Mouse (Mus musculus) megakaryocyte-erythroid progenitor cell, adult 5 weeks (primary cell): Measurements from ENCODE around the gene Dnaaf1. TPM values are rescaled to one million over a fixed set of nuclear protein-coding genes. Genes with fewer than 3 reads are reported as not detected.

ENCODE experiments used
- polyA plus RNA-seq: library from polyadenylated mRNA; stranded (reverse); fragments of >175 nt; gene quantifications from 2 replicates; pipeline ENCODE4 v1.2.3, GENCODE M21; 2012

Gene Dnaaf1
- 0.07 and 0.16 TPM in 2 replicates for polyA plus RNA-seq

DNA sequence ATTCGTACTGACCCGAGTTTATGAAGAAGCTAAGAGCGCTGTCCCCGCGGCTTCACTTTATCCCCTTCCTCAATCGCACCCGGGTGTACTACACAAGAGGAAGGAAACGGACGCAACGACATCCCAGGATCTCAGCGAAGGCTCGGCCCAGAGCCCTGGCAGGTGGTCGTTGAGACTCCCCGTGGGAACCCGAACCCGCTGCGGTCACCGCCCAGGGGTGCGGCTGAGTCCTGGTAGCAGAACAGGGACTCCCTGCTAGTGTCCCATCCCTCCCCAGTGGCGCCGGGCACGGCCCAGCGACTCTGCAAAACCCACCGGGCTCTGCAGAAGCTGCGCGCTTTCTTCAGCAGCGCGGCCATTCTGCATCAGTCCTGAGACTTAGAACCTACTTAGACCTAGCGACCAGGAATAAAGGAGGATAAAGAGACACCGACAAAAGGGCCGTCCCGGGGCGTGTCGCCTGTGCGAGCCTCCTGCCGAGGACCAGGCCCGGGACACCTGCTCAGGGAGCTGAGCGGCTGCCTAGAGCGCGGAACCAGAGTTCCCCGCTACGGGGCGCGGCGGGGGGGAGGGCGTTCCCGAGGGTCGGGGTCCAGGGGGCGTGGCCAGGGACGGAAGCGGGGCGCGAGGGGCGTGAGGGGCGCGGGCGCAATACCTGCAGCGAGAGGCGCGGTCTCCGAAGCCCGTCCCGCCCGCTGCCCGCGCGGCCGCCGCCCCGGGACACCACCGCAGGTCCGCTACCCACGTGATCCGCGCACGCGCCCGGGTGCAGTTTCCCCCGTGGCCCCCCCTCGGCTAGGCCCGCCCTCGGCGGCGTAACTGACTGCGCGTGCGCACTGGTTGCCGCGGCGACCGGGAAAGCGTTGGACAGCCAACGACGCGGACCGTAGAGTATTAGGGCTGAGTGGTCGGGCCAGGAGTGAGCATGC lies at the start of gene Dnaaf1, which contains the start of gene Hsdl1:
Gene Dnaaf1 (plus strand): TSS at position 799 of the 929 bp plus-strand sequence.
Gene Hsdl1 (minus strand): TSS at position 747 of the 929 bp plus-strand sequence.

DNA sequence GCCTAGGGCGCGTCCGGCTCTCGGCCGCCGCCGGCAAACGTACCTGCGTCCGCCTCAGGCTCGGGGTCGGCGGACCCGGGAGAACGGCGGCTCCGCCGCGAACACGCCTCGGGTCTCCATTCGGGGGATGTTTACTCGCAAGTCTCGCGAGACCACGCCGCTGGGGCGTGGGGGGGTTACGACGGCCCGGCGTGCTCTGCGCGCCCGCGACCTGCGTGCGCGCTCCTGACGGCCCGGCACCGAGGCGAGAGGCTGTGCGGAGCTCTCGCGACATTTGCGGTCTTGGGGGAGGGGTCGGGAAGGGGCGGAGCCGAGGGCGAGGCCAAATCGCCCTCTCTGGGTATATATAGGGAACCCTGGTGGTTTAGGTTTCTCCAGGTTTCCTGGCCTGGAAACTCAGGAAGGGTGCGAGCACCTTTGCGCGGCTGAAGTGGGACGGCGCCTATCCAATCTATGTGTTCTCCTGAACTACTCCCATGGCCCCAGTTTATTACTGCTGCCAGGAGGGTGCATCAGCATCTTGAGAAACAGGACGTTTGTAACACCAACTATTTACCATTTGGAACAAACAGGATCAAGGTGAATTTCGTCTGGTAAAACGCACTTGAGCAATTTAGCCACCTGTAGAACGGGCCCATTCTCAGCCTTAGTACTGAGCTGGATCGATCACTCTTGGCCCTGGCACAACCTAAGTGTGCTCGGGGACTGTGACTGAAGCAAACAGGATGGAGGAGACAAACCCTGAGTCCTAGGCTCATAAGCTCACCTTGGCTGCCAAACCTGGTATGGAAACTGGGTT lies 16.2 kb upstream of the Dnaaf1 start, which contains the start of gene Mbtps1:
Gene Mbtps1 (minus strand): TSS at position 133 of the 799 bp plus-strand sequence.

DNA sequence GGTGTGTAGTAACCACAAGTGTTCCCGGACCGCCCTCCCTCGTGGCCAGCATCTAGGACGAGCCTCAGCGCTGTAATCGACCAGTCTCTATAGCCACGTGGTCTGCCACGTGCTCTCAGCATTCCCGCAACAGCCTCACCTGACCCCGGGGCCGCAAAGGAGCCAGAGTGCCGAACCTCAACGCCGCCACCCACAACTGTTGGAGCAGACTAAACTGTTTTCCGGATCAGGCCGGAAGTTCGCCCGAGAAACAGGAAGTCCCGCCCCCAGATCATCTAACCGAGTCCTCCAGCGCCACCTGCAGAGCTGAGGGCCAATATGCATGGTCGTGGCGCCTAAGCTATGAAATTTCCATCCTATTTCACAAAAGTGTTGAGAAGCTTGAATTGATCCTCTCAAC lies 30.0 kb downstream of the Dnaaf1 start, which contains the start of gene Taf1c:
Gene Taf1c (minus strand): TSS at position 227 of the 400 bp plus-strand sequence.

DNA sequence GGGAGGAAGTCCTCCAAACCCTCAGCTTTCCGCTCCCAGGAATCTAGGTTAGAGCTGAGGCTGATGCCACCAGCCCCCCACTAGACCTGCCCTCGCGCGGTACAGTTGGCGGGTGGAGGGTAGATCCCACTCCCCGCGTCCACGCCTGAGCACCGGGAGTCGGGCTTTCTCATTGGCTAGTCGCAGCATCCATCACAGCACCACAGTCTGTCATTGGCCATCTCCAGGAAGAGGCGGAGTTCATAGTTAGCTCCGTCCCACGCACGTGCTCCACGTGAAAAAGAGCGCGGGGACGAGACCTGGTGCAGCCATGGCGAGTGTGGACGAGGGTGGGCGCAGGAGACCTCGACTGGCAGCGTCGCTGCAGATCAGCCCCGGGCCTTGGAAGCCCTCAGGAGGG lies 37.4 kb downstream of the Dnaaf1 start, which contains the start of gene Adad2:
Gene Adad2 (plus strand): TSS at position 277 of the 400 bp plus-strand sequence.

DNA sequence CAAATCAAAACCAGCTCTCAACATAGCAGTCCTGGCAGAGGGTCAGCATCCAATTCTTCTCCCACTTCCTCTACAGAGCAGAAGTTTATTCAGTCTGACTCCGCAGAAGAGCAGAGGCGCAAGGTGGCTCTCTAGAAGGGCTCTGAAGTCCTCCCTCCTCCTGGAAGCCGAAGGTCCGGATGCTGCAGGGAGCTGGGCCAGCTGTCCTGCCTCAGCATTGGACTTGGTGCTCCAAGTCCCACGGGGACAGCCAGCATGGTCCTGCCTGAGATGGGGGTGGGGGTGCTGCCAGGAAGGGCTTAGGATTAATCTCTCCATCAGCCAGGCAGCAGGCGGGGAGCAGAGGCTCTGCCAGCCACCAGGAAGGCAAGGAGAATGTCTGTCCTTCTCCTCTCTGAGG lies 60.3 kb downstream of the Dnaaf1 start, which contains the start of gene Kcng4:
Gene Kcng4 (minus strand): TSS at position 303 of the 400 bp plus-strand sequence.

Other genes starting within 250 kb of the Dnaaf1 start
- 87.4 and 105 TPM in 2 replicates for gene Hsbp1, start 230.7 kb upstream of the Dnaaf1 start, polyA plus RNA-seq
- 13.3 and 15.3 TPM in 2 replicates for gene Mlycd, start 180.4 kb upstream of the Dnaaf1 start, polyA plus RNA-seq
- 11.1 and 17.1 TPM in 2 replicates for gene Osgin1, start 141.1 kb upstream of the Dnaaf1 start, polyA plus RNA-seq
- gene Necab2, start 128.5 kb upstream of the Dnaaf1 start, polyA plus RNA-seq: 0.11 TPM in 1 of 2 replicates, not detected in the other
- gene Slc38a8, start 73.5 kb upstream of the Dnaaf1 start, polyA plus RNA-seq: not detected in 2 replicates
- 123 and 145 TPM in 2 replicates for gene Mbtps1, start 16.5 kb upstream of the Dnaaf1 start, polyA plus RNA-seq
- 27.5 and 27.9 TPM in 2 replicates for gene Hsdl1, start 52 bp upstream of the Dnaaf1 start, polyA plus RNA-seq
- 44.0 and 45.1 TPM in 2 replicates for gene Taf1c, start 30.0 kb downstream of the Dnaaf1 start, polyA plus RNA-seq
- gene Adad2, start 37.5 kb downstream of the Dnaaf1 start, polyA plus RNA-seq: not detected in 2 replicates
- not detected in 2 replicates for gene Kcng4, start 60.4 kb downstream of the Dnaaf1 start, polyA plus RNA-seq
- gene Wfdc1, start 91.1 kb downstream of the Dnaaf1 start, polyA plus RNA-seq: not detected in 2 replicates
- gene Atp2c2, start 124.8 kb downstream of the Dnaaf1 start, polyA plus RNA-seq: 0.12 and 0.19 TPM in 2 replicates
- 2.7 and 4.1 TPM in 2 replicates for gene Tldc1, start 203.2 kb downstream of the Dnaaf1 start, polyA plus RNA-seq